Mouse (Mus musculus) WW6 (cell line): ENCODE measurements around the gene Prkcb.

Experiments
- DNase-seq: peaks from one replicate; pipeline ENCODE4 v3.0.0-alpha.2; 2013; ENCODE audit warnings: low read depth, low spot score

Prkcb gene

DNA sequence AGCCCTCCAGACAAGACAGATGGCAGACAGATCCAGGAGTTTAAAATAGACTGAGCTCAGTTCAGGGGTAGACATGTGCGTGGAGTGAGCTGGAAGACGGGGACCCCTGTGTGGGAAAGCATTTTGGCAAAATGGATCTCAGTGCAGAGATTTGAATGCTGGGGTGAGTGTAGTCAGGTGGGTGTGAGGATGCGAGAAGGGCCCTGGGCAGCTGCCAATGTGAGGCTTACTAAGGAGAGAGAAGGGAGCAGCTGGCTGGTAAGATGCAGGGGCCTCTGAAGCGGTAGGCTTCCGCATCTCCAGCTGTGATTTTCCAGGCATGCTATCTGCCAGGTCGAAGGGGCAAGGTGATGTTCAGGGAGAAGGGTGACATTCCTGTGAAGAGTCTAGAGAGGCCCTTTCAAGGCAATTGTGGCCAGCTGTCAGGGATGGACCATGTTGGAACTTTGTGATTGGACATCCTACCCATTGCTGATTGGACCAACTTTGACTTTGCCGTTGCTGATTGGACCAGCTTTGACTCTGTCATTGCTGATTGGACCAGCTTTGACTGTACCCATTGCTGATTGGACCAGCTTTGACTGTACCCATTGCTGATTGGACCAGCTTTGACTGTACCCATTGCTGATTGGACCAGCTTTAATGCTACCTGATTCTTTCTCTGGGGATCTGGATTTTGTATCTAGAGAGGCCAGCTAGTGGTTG, 78.9 kb downstream of the Prkcb start:
- DNase-seq = no peak

DNA sequence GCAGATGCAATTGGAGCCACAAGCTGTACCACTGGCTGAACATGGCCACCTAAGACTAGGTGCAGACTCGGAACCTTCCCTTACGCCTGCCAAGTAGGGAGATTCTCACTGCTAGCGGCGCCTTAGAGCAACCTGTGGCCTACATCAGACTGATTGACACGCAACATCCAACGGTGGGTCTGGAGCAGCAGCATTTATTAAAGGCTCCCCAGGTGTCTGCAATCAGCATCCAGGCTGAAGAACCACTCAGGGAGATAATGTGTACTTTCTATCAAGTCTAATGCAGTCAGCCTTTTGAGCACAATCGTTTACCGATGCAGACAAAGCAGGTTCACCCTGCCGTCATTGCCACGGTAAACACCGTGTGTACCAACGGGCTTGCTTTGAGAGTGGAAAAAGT, 81.9 kb downstream of the Prkcb start:
- DNase-seq = no peak

DNA sequence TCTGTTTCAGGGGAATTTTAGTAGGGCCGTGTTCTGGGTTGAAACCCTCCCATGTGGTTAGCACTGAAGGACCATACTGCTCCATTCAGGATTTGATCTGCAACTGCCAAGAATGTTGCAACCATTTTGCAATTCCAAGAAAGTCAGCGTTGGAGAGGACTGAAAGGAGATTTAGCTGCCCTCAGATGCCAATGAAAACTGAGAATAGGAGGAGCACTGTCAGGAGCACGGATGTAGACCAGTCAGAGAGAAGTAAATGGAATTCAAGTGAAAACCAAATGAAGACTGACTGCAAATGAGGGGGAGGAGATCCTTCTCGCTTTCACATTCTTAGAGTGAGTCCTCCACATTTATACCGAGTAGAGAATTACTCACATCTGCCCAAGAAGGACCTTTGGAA, 83.4 kb downstream of the Prkcb start:
- DNase-seq = no peak

DNA sequence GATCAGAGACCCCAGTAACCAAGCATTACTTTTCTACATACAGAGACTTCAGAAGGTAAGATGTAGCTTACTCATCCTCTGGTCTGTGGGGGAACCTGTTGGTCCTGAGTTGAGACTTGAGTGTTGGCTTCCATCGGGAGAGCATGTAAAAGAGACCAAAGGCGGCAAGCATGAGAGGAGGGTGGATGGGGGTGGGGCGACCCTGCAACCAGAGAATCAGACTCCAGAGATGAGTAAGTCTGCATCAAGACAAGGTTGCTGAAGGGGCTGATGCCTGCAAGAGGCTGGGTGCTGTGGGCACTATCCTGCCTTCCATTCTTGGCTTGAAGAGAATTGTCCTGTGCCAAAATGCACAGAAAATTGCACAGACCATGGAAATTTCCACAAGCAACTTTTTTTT, 83.8 kb downstream of the Prkcb start:
- DNase-seq = no peak

DNA sequence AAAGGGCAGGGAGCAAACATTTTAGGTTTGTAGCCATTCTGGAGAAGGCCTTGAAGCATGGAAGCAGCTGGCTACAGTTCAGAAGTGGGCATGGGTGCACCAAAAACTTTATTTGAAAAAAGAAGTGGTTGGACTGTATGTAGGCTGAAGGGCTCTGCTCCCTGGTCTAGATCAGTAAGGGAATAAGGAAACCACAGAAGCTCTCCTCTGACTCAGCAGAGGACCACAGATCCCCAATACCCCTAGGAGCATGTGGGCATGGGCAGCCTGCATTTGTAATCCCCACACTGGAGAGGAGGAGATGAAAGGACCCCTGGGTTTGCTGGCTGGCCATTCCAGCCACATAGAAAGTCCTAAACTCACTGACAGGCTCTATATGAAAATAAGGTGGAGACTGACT, 88.3 kb downstream of the Prkcb start:
- no peak for DNase-seq

DNA sequence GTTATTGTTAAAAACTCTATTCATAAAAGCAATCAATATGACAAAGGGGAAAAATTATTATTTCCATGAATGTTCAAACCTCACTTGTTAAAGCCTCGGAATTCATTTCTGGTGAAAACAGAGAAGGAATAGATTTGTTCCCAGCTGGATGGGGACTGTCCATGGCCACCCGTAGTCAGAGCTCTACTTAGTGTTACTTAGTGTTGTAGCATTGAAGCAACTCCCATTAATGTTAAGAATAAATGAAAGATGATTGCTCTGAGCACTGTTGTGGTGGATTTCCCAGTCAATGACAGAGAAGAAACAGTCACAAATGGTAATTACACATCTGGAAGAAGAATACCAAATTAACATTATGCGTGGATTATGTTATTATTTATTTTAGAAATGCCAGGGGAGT, 89.4 kb downstream of the Prkcb start:
- no peak for DNase-seq

DNA sequence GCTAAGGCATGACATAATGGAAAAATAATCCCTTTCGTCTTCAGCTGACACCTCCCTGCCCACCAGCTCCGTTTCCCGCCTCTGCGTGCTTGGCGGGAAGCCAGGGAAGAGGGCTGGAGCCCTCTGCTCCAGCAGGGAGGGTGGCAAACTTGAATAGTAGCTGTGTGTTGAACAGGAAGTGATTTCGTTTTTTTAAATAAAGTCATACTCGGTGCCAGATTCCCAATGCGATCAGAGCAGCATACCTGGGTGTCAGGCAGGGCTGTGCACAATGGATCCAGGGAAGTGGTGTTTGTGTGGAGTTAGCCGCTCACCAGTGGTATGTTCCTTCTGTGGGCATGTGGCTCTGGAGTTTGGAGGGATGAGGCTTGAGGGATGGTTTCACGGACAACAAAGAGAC, 89.9 kb downstream of the Prkcb start:
- DNase-seq = no peak

DNA sequence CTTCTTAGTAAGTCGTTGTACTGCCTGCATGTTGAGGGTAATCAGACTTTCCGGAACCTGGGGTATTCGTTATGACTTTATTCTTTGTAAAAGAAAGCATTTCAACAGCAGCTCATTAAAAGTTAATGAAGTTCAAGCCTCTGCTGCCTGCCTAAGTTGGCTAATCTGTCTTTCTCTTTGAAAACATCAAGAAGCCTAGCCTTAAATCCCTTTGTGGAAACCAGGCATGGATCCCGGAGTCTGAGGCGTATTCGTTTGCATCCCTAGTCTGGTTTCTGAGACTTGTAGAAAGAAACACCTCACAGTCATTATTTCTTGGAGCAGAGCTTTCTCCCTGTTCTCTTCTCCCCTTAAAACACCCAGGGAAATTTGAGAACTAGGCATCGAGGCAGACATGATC, 90.7 kb downstream of the Prkcb start:
- no peak for DNase-seq

DNA sequence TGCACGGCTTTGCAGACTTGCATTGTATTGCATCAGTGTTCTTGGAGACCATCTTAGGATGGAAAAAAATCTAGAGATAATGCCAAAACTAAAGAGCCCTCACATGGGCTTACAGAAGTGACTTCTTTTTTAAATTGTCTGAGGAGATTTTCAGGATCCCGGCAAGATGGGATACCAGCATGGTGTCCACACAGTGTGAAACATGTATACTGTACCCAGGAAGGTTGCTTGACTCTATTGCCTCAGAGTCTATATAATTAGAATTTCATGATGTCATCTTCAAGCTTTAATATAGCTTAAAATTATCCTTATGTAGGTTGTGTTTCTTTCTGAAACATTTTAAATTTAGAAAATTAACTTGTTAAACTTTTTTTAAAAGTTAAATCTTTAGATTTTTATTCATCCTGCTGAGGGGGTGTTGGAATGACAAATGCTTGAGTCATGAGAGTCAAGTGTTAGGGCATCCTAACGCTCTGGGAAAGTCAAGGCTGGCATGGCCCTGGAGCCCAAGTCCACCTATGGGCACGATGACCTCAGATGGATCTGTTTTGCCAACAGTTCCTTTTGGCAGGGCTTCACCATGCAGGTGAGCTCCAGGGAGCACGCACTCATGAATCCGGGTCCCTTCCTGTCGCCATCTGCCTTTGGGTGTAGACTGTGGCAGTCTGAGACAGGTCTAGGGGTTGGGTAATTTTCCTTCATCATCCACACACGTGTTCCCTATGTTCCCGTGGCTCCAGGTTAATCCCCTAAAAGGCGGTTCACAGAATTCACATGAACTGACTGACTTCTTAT, 92.0 kb downstream of the Prkcb start:
- DNase-seq = no peak

DNA sequence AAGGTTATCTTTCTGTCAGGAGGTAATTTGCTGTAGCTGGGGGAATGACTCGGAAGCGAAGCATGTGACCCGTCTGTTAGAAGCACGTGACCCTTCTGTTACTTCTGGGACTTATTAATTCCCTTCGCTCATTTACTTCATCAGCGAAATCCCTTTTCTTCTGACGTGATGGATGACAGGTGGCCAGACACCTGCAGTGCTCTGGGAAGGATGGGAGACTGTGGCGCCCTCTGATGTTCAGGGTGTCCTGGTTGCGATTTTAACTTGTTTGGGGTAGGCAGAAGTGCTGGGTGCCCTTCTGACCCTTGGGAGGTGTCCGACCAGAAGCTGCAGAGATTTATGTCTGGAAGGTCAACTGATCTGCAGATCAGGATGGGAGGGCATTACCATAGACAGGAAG, 93.0 kb downstream of the Prkcb start:
- DNase-seq = no peak

DNA sequence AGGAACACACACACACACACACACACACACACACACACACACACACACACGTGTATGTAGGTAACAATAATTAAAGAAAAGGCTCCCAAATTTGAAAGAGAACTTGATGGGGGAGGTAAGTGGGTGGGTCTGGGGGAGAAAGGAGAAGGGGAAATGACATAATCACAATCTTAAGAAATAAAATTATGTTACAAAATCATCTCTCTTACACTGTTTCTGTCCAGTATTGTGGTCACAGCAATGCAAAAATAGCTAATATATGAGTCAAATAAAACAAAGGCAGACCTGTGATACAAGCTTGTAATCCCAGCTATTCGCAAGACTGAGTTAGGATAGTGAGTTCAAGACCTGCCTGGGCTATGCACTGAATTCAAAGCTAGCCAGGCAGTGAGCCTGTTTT, 94.7 kb downstream of the Prkcb start:
- DNase-seq = no peak

DNA sequence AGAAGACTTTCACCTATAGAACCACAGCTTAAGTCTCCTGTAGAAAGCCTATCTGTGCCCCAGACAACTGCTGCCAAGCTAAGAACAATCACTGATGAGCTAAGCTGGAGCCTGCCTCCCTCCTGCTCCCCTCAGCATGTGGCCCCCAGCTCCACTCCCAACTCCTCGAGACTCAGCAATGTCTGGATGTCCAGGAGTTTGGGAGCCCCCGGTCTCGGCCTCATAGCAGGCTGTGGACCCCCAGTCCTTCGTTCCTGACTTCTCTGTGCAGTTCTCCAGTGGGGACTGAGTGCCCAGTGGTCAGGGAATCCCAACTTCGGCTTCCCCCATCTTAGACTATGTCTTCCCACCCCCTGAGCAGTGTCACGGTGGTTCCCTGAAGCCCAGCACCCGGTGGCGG, 96.3 kb downstream of the Prkcb start:
- DNase-seq = no peak

DNA sequence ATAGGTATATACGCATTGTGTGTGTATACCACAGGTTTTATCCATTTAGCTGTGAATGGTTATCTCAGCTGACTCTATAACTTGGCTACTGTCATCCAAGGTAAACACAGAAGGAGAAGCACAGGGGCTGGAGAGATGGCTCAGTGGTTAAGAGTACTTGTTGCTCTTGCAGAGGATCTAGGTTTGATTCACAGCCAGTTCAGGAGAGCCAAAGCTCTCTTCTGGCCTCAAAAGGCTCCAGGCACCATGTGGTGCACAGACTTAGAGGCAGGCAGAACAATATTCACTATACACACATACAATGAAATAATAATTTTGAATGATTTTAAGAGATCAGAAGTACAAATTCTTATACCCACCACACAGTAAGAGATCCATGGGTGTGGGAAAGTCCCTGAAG, 98.0 kb downstream of the Prkcb start:
- DNase-seq = no peak

DNA sequence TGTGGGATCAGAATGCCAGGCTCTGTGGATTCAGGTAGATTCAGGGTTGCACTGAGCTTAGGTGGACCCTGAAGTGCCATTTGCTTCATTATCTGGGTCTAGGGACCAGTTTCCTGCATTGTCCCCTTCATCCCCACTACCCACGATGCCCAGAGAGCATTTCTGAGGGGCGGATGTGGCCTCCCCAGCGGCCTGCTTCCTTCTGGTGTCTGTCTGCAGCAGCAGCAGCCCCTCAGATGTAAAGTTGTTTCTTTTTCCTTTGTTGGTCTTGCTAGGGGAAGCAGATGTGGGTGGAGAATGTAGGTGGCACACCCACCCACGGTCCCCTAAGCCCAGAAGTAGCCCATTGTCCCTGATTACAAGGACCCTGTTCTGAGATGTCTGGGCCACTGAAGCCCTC, 99.3 kb downstream of the Prkcb start:
- no peak for DNase-seq

DNA sequence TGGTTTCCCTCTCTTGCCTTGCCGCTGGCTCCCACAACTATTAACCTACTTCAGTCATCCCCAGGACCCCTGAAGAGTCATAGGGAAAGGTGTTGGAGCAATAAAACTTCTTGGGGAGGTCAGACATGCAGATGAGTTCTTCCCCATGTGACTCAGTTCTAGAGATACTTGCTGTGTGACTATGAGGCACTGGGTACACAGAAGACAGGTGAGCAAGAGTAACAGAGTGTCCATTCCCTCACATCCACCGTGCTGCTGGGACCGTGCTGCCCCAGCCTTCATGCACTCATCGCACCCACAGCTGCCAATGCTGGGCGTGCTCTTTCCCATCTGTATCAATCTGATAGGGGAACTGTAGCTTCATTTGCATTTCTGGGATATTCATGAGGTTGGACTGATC, 100.3 kb downstream of the Prkcb start:
- no peak for DNase-seq

DNA sequence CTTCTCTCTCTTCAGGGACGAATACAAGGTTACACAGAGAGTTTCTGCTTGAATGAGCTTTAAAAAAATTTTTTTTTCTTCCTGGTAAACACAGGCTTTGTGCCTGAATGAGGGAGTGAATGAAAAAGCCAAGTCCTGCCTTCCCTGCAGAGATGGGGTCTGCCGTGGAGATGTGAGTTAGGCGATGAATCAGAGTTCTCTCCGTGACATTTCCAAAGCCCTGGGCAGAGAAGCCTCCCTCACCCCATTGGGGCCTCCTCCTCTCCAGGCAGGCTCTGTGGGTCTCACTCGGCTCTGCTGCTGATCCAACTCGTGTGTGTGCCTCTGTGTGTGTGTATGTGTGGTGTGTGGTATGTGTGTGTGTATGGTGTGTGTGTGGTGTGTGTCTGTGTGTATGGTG, 101.1 kb downstream of the Prkcb start:
- no peak for DNase-seq

DNA sequence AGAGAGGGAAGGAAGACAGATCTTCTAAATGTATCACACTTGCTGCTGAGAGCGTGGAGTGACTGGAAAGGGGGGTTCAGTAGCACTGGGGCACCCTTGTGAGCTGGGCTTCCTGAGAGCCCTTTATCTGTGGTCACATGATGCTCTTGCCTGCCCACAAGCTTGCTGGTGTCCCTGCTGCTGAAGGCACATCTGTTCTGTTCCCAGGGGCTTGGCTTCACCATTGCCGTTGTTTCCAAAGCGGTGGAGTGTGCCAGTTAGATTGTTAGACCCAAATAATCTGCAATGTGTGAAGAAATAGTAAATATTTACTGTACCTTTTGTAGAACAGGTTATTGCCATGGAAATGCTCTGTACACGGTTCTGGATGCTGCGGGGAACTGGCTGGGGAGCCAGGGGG, 101.6 kb downstream of the Prkcb start:
- DNase-seq = no peak

DNA sequence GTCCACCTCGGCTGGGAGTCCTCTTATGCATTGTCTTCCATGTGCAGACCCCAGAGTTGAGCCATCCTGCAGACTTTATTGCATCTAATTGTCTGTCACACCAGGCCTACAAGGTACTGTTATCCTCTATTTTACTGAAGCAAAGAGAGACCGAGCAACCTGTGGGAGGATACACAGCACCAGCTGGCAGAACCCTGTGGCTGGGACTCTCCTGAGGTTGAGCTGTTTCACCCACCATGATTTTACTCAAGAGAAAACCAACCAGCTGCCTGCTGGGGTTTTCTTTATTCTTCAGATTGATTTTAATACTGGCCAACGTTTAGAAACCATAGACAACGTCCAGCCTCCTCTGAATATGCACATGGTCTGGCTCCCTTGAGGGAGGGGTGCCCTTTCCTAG, 102.1 kb downstream of the Prkcb start:
- no peak for DNase-seq

DNA sequence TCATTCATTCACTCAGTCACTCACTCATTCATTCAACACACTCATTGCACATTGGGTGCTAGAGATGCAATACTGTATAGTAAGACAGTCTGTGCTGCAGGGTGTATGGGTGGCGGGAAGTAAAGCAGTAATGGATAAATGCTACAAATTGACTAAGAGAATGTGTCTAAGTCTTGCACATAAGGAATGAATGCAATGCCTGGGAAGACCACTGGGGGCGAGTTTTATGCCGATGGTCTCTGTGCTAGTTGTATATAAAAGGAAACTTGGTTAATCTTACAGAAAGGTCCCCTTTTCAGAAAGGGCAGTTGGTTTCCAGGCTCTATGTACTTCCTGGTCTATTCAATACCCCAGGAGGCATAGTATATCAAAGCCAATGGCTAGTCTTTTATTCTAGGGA, 102.8 kb downstream of the Prkcb start:
- DNase-seq = no peak

DNA sequence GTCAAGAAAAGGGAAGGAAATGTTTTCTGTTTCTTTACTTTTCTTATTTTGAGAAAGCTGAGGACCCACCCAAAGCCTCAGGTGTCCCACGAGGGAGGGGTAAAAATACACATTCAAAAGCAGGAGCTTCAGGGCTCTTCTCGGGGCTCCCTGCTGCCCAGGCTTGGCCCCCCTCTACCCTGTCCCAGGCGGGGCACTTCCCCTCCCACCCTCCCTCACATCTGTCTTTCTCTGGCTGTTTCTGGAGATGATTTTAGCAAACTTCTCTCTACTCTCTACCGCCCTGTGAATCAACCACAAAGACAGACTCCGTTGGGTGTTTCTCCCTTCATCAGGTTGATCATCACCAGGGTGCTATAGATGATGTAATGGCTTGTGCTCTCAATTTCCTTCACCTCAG, 105.4 kb downstream of the Prkcb start:
- no peak for DNase-seq

DNA sequence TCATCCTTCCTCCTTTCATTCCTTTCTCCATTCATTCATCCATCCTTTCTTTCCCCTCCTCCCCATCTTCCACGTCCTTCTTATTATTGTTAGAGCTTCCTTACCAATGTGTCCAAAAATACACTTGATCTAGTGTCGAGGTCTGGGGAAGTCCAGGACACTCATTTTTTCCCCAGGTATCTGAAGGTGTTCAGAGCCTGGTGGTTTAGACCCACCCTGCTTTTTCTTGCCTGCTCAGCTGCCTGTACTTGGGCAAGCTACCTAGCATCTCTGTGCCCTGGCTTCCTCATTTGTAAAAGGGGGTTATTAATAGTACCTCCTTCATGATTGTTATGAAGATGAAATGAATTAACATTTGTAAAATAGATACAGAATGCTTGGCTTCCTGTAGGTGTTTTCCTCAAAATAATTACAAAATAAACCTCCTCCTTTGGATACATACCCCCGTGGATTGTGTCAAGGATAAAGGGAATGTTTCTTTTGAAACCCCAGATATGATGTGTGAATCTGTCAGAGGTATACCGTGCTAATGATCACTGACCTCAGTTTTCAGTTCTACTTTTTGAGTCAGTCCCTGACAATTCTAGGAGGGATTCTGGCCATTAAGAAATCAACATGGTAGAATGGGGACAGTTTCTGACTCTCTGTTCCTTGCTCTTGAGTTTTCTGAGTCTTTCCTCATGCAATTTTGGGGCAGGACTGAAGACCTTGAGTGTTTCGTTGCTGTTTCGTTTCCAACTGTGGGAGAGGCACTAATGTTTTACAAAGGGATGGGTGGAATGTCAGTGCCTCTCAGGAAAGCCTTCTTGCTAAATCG, 106.8 kb downstream of the Prkcb start:
- no peak for DNase-seq

DNA sequence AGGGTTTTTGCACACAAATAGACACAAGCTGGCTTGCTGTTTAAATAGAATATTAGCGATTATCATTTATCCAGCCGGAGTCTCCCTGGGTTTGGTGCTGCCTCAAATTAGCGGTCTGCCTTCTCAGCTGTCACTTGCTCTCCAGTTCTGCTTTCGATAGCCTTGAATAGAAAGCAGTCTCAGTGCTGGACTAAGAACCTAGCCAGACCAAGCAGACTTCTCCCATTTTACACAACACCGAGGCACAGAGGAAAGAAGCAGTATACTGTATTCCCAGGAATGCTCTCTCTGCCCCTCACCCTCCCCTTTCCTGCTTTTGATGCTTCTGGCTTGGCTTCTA, 107.4 kb downstream of the Prkcb start:
- DNase-seq = no peak

DNA sequence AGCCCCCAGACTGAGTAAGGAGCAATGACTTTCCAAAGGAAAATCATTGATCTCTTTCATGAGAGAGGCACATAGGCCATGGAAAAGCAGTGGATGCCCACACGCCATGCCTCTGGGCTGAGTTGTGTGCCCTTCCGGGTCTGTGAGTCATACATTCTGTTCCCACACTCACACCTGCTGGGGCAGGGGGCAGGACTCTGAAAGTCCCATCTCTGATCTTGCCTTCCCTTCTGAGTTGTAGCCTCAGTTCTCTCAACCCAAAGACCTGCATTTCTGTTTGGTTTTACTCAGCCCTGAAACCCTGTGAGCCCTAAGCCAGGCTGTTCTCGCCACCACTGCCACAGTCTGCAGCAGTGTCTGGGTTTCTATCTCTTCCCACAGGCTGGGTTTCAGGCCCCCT, 109.1 kb downstream of the Prkcb start:
- no peak for DNase-seq
